ENCODE assay signal across 12 mouse cellular contexts in genomic region chr17:84152206-84152975, GRCm38 (mm10). TPM values are rescaled to one million over a fixed set of nuclear protein-coding genes. Genes with fewer than 3 reads are reported as not detected.
A peak's percentile ranks its signal among the peaks of the same experiment; 100 is the strongest.
DNase-seq lines count a peak whose midpoint lies in the region; ATAC-seq and TF ChIP-seq lines count a peak whose summit lies in the region.
"Had no signal": no experiment of that assay in that cellular context is flagged by ENCODE, and none has a peak within 500 bp of the region (broad histone marks: within the 10 kb centered on the region; RNA-seq: fewer than 3 reads in every experiment).

No protein-coding gene starts in this region.

- 0 out of 2 replicates have a peak, but pooled peaks have one; percentile 32 for ATAC-seq in forebrain, postnatal 0 days
- no peak for ATAC-seq in forebrain, embryonic 13.5 days
- ATAC-seq in midbrain, embryonic 11.5 days (ENCODE audit: low FRiP score) = no peak
- ATAC-seq in midbrain, embryonic 14.5 days (ENCODE audit: low FRiP score, low TSS enrichment) = no peak
- ATAC-seq in liver, embryonic 15.5 days (ENCODE audit: insufficient read depth) = no peak

- H3K9ac ChIP-seq in forebrain, postnatal 0 days = no peak overlapping the region
- no peak overlapping the region for H3K9ac ChIP-seq in forebrain, embryonic 13.5 days
- no peak overlapping the region for H3K9ac ChIP-seq in midbrain, embryonic 11.5 days (ENCODE audit: low read length)
- H3K9ac ChIP-seq in midbrain, embryonic 14.5 days (replicated peaks; ENCODE audit: low read length) = no peak overlapping the region
- peak overlapping the region; percentile 33 for H3K9ac ChIP-seq in liver, embryonic 15.5 days
- H3K9ac ChIP-seq: kidney, embryonic 15.5 days; neural tube, embryonic 13.5 days had no signal

- H3K27me3 ChIP-seq in forebrain, postnatal 0 days (ENCODE audit: insufficient read depth, low read length) = no peaks in the 10 kb centered on the region
- peaks cover 7% of the 10 kb centered on the region for H3K27me3 ChIP-seq in forebrain, embryonic 13.5 days
- no peaks in the 10 kb centered on the region for H3K27me3 ChIP-seq in midbrain, embryonic 11.5 days (ENCODE audit: control insufficient read depth, insufficient read depth, low read length)
- H3K27me3 ChIP-seq in midbrain, embryonic 14.5 days (ENCODE audit: control insufficient read depth, insufficient read depth, low read length) = no peaks in the 10 kb centered on the region
- H3K27me3 ChIP-seq in liver, embryonic 15.5 days = no peaks in the 10 kb centered on the region
- H3K27me3 ChIP-seq in cerebellum, adult 2 months (ENCODE audit: control insufficient read depth, insufficient read depth, low read length) = no peaks in the 10 kb centered on the region
- H3K27me3 ChIP-seq: kidney, embryonic 15.5 days had no signal

- no peaks in the 10 kb centered on the region for H3K4me1 ChIP-seq in forebrain, postnatal 0 days (ENCODE audit: insufficient read depth)
- H3K4me1 ChIP-seq in forebrain, embryonic 13.5 days = peaks cover 24% of the 10 kb centered on the region
- H3K4me1 ChIP-seq in midbrain, embryonic 11.5 days (ENCODE audit: control insufficient read depth, insufficient read depth, low read length) = peaks cover 12% of the 10 kb centered on the region
- H3K4me1 ChIP-seq in midbrain, embryonic 14.5 days (ENCODE audit: control insufficient read depth, insufficient read depth, low read length) = peaks cover 11% of the 10 kb centered on the region
- peaks cover 98% of the 10 kb centered on the region for H3K4me1 ChIP-seq in liver, embryonic 15.5 days (replicated peaks)
- peaks cover 9% of the 10 kb centered on the region; the same call in 1 of the 2 replicates for H3K4me1 ChIP-seq in cerebellum, adult 2 months (ENCODE audit: control insufficient read depth, insufficient read depth, low read length)

- H3K4me3 ChIP-seq in forebrain, postnatal 0 days (ENCODE audit: low read depth, low read length) = no peak overlapping the region
- no peak overlapping the region for H3K4me3 ChIP-seq in forebrain, embryonic 13.5 days
- no peak overlapping the region for H3K4me3 ChIP-seq in midbrain, embryonic 11.5 days (ENCODE audit: low read depth, low read length)
- H3K4me3 ChIP-seq in midbrain, embryonic 14.5 days (replicated peaks; ENCODE audit: low read depth, low read length) = no peak overlapping the region
- no peak overlapping the region for H3K4me3 ChIP-seq in liver, embryonic 15.5 days (replicated peaks)
- no peak overlapping the region for H3K4me3 ChIP-seq in cerebellum, adult 2 months (replicated peaks; ENCODE audit: insufficient read depth, low read depth, low read length)
- H3K4me3 ChIP-seq: kidney, embryonic 15.5 days; neural tube, embryonic 13.5 days had no signal

- H3K27ac ChIP-seq in forebrain, postnatal 0 days (ENCODE audit: low read depth, low read length) = no peak overlapping the region
- H3K27ac ChIP-seq in forebrain, embryonic 13.5 days = no peak overlapping the region
- H3K27ac ChIP-seq in midbrain, embryonic 11.5 days (ENCODE audit: low read depth, low read length) = no peak overlapping the region
- no peak overlapping the region for H3K27ac ChIP-seq in midbrain, embryonic 14.5 days (replicated peaks; ENCODE audit: low read depth, low read length)
- H3K27ac ChIP-seq in liver, embryonic 15.5 days (replicated peaks) = peak overlapping the region; percentile 92
- no peak overlapping the region for H3K27ac ChIP-seq in cerebellum, adult 2 months (ENCODE audit: insufficient read depth, low read length)
- H3K27ac ChIP-seq: macrophage; neural tube, embryonic 13.5 days had no signal

- H3K9me3 ChIP-seq in forebrain, postnatal 0 days (ENCODE audit: low read length) = no peaks in the 10 kb centered on the region
- H3K9me3 ChIP-seq in forebrain, embryonic 13.5 days (replicated peaks) = no peaks in the 10 kb centered on the region
- no peaks in the 10 kb centered on the region for H3K9me3 ChIP-seq in midbrain, embryonic 11.5 days (ENCODE audit: control insufficient read depth, low read length)
- no peaks in the 10 kb centered on the region for H3K9me3 ChIP-seq in midbrain, embryonic 14.5 days (ENCODE audit: control insufficient read depth, low read length)
- no peaks in the 10 kb centered on the region for H3K9me3 ChIP-seq in liver, embryonic 15.5 days (replicated peaks)
- H3K9me3 ChIP-seq: kidney, embryonic 15.5 days; neural tube, embryonic 13.5 days had no signal

- 35% methylated on average over 6 of the region's 6 CpGs for WGBS in forebrain, postnatal 0 days
- 28% methylated on average over 6 of the region's 6 CpGs for WGBS in forebrain, embryonic 13.5 days
- 34% methylated on average over 6 of the region's 6 CpGs for WGBS in midbrain, embryonic 11.5 days
- WGBS in midbrain, embryonic 14.5 days = 39% methylated on average over 6 of the region's 6 CpGs
- 59% methylated on average over 6 of the region's 6 CpGs for WGBS in liver, embryonic 15.5 days (ENCODE audit: insufficient replicate concordance)
- WGBS in cerebellum, adult 2 months = 56% methylated on average over 6 of the region's 6 CpGs

- no peak for TF ChIP-seq CTCF in forebrain, postnatal 0 days (IDR thresholded peaks at IDR 0.05; ENCODE audit: low read depth)
- no peak for TF ChIP-seq CTCF in cerebellum, adult 2 months (IDR thresholded peaks at IDR 0.05; ENCODE audit: borderline replicate concordance, insufficient read depth, low read depth, low read length)

- DNase-seq in forebrain, postnatal 0 days = no peak
- DNase-seq in midbrain, embryonic 11.5 days (ENCODE audit: low spot score, missing footprints) = peak; percentile 81
- no peak for DNase-seq in midbrain, embryonic 14.5 days
- peak; percentile 44 to 59 for DNase-seq in adrenal gland, postnatal 36 days
- DNase-seq in right cerebral cortex, adult 18-20 months = no peak
- no peak for DNase-seq in cerebellum, adult 2 months
- DNase-seq: heart, postnatal 14 days had no signal

- no peak overlapping the region for H3K4me2 ChIP-seq in forebrain, postnatal 0 days (ENCODE audit: low read depth)
- no peak overlapping the region for H3K4me2 ChIP-seq in forebrain, embryonic 13.5 days
- no peak overlapping the region for H3K4me2 ChIP-seq in midbrain, embryonic 11.5 days
- H3K4me2 ChIP-seq in midbrain, embryonic 14.5 days (ENCODE audit: low read length) = no peak overlapping the region
- peak overlapping the region; percentile 51 for H3K4me2 ChIP-seq in liver, embryonic 15.5 days
- H3K4me2 ChIP-seq: kidney, embryonic 15.5 days; neural tube, embryonic 13.5 days had no signal

- TF ChIP-seq POLR2A in cerebellum, adult 2 months (IDR thresholded peaks at IDR 0.05; ENCODE audit: borderline replicate concordance, insufficient read depth, low read length) = no peak

- H3K36me3 ChIP-seq in forebrain, postnatal 0 days (ENCODE audit: insufficient read depth) = no peaks in the 10 kb centered on the region
- no peaks in the 10 kb centered on the region for H3K36me3 ChIP-seq in forebrain, embryonic 13.5 days (ENCODE audit: poor library complexity, severe bottlenecking)
- H3K36me3 ChIP-seq in midbrain, embryonic 11.5 days (ENCODE audit: control insufficient read depth, insufficient read depth, low read length) = no peaks in the 10 kb centered on the region
- no peaks in the 10 kb centered on the region for H3K36me3 ChIP-seq in midbrain, embryonic 14.5 days (ENCODE audit: control insufficient read depth, insufficient read depth, low read length)
- no peaks in the 10 kb centered on the region for H3K36me3 ChIP-seq in liver, embryonic 15.5 days (replicated peaks)
- H3K36me3 ChIP-seq: kidney, embryonic 15.5 days; neural tube, embryonic 13.5 days had no signal

RNA-seq across cellular contexts. Expression of gene Zfp36l2, which starts 35.4 kb away (rescaled TPM):
- 7.5 and 9.6 TPM in 2 replicates for total RNA-seq in forebrain, postnatal 0 days (2014; rRNA removed)
- polyA plus RNA-seq in forebrain, postnatal 0 days (2015; fragmentation: Nextera tagmentation; extraction: Ambion mirVana) = 3.8 and 5.1 TPM in 2 replicates
- 4.9 and 5.0 TPM in 2 replicates for polyA plus RNA-seq in forebrain, embryonic 13.5 days (2015; fragmentation: Nextera tagmentation; extraction: Ambion mirVana)
- polyA plus RNA-seq in midbrain, embryonic 11.5 days (2014; fragmentation: Nextera tagmentation; extraction: Ambion mirVana) = 14.4 and 14.6 TPM in 2 replicates
- polyA plus RNA-seq in midbrain, embryonic 14.5 days (2014; fragmentation: Nextera tagmentation; extraction: Ambion mirVana) = 4.6 and 6.4 TPM in 2 replicates
- total RNA-seq in adrenal gland, postnatal 36 days (2021) = 10 to 100 TPM; 71.6 to 77.9 TPM
- polyA plus RNA-seq in liver, embryonic 15.5 days (2015; fragmentation: Nextera tagmentation; extraction: Ambion mirVana) = 6.8 and 7.4 TPM in 2 replicates
- 14.2 and 15.9 TPM in 2 replicates for polyA plus RNA-seq in cerebellum, adult 2 months (2012; rRNA removed)

Comparison
In these comparisons a context has a peak if more than half of its experiments do, and no peak if none do; other contexts are left out.
1. DNase-seq: peak in midbrain, embryonic 11.5 days (single experiment) and adrenal gland, postnatal 36 days (2 of 2); none in forebrain, postnatal 0 days (single experiment), midbrain, embryonic 14.5 days (single experiment), right cerebral cortex, adult 18-20 months (single experiment) and cerebellum, adult 2 months (0 of 2).